Mouse (Mus musculus) heart, embryonic 11.5 days (tissue): ENCODE data around the gene Gm17949. TPM values are rescaled to one million over a fixed set of nuclear protein-coding genes. Genes with fewer than 3 reads are reported as not detected.

Source experiments
- ATAC-seq: fragments of 200-750 bp; cut with Nextera tagmentation; replicated peaks from 2 replicates; pipeline ENCODE4 v1.8.0; 2017; ENCODE audit warnings: moderate library complexity; ENCODE audit not compliant: insufficient number of reproducible peaks, low FRiP score, low TSS enrichment
- H3K27ac ChIP-seq: fragments of 300-500 bp; sonication (generic); 2 replicates; pipeline ENCODE4 v1.5.1; 2014; ENCODE audit warnings: mild to moderate bottlenecking, low read depth, low read length
- H3K27me3 ChIP-seq: fragments of 300-500 bp; sonication (generic); 2 replicates; pipeline ENCODE4 v1.6.1; 2014; ENCODE audit warnings: mild to moderate bottlenecking, low read length, mixed read lengths; ENCODE audit not compliant: control insufficient read depth, insufficient read depth
- H3K36me3 ChIP-seq: fragments of 300-500 bp; sonication (generic); 2 replicates; pipeline ENCODE4 v1.6.1; 2014; ENCODE audit warnings: mild to moderate bottlenecking, low read length, moderate library complexity, mixed read lengths; ENCODE audit not compliant: control insufficient read depth, insufficient read depth
- H3K4me1 ChIP-seq: fragments of 300-500 bp; sonication (generic); 2 replicates; pipeline ENCODE4 v1.6.1; 2014; ENCODE audit warnings: low read length; ENCODE audit not compliant: control insufficient read depth, insufficient read depth
- H3K4me2 ChIP-seq: fragments of 300-500 bp; sonication (generic); 2 replicates; pipeline ENCODE4 v1.6.1; 2014; ENCODE audit warnings: mild to moderate bottlenecking, moderate library complexity
- H3K4me3 ChIP-seq: fragments of 300-500 bp; sonication (generic); 2 replicates; pipeline ENCODE4 v1.5.1; 2014; ENCODE audit warnings: low read depth, low read length
- H3K9ac ChIP-seq: fragments of 300-500 bp; sonication (generic); 2 replicates; pipeline ENCODE4 v1.6.1; 2014; ENCODE audit warnings: mild to moderate bottlenecking, low read depth, low read length, moderate library complexity
- H3K9me3 ChIP-seq: fragments of 300-500 bp; sonication (generic); replicated peaks from 2 replicates; pipeline ENCODE4 v1.6.1; 2016; ENCODE audit warnings: low read length; ENCODE audit not compliant: control insufficient read depth
- WGBS: fragments of 180-500 bp; shearing (Covaris S2); extraction: QIAGEN DNeasy Blood & Tissue Kit; methylation state at CpG from one replicate; pipeline ENCODE4 v1.1.7; 2014; ENCODE audit not compliant: insufficient replicate concordance; 5-methylcytosine and 5-hydroxymethylcytosine counted together
- polyA plus RNA-seq: library from polyadenylated mRNA; unstranded; fragments of >200 nt; fragmentation: Nextera tagmentation; extraction: Ambion mirVana; gene quantifications from 2 replicates; pipeline ENCODE4 v1.2.1, GENCODE M21; 2014

The Gm17949 gene
- polyA plus RNA-seq, 1 experiment from 2014 or later = 0.17 TPM

- Histone ChIP-seq H3K4me1 (peaks cover 25% of the 10 kb centered on the region), H3K9ac (no peak overlapping the region), H3K4me2 (no peak overlapping the region), H3K27ac (no peak overlapping the region), H3K9me3 (no peaks in the 10 kb centered on the region), H3K4me3 (no peak overlapping the region), H3K36me3 (peaks cover 19% of the 10 kb centered on the region), H3K27me3 (no peaks in the 10 kb centered on the region)
- WGBS = 90% methylated on average over 9 of the region's 9 CpGs
- ATAC-seq = no peak
Measured at GRCm38 (mm10) chr17:56999414-56999813, 11.9 kb upstream of the Gm17949 start.

GRCm38 (mm10) chr17:56999968-57000609, 11.2 kb upstream of the Gm17949 start, which contains the start of gene Pspn:
Gene Pspn, minus strand, starts transcription at chr17:57000018.
- WGBS = 89% methylated on average over 9 of the region's 9 CpGs
- Histone ChIP-seq H3K27me3 (no peaks in the 10 kb centered on the region), H3K9me3 (no peaks in the 10 kb centered on the region), H3K36me3 (peaks cover 22% of the 10 kb centered on the region), H3K4me2 (no peak within 1 kb of the TSS), H3K27ac (peak within 1 kb of the TSS; percentile 70; the same call in 1 of the 2 replicates), H3K4me1 (peaks cover 25% of the 10 kb centered on the region), H3K4me3 (no peak within 1 kb of the TSS), H3K9ac (peak within 1 kb of the TSS; percentile 16; the same call in 1 of the 2 replicates)
- no peak for ATAC-seq

GRCm38 (mm10) chr17:57001228-57001627, 10.0 kb upstream of the Gm17949 start:
- H3K36me3 ChIP-seq = peaks cover 21% of the 10 kb centered on the region
- H3K27me3 ChIP-seq = no peaks in the 10 kb centered on the region
- no peak for ATAC-seq
- peak overlapping the region; percentile 16; the same call in 1 of the 2 replicates for H3K9ac ChIP-seq
- H3K9me3 ChIP-seq = no peaks in the 10 kb centered on the region
- 18% methylated on average over 8 of the region's 8 CpGs for WGBS
- H3K4me3 ChIP-seq = no peak overlapping the region
- peaks cover 25% of the 10 kb centered on the region for H3K4me1 ChIP-seq
- H3K4me2 ChIP-seq = peak overlapping the region; percentile 42
- peak overlapping the region; percentile 70 for H3K27ac ChIP-seq

GRCm38 (mm10) chr17:57003994-57004393, 7.3 kb upstream of the Gm17949 start:
- WGBS = 71% methylated on average over 7 of the region's 7 CpGs
- no peak overlapping the region for H3K4me3 ChIP-seq

GRCm38 (mm10) chr17:57007137-57007905, 3.9 kb upstream of the Gm17949 start:
- Histone ChIP-seq H3K4me3 (no peak overlapping the region), H3K27me3 (no peaks in the 10 kb centered on the region), H3K9me3 (no peaks in the 10 kb centered on the region), H3K9ac (no peak overlapping the region), H3K36me3 (peaks cover 19% of the 10 kb centered on the region), H3K27ac (no peak overlapping the region), H3K4me2 (no peak overlapping the region), H3K4me1 (peaks cover 7% of the 10 kb centered on the region; the same call in 1 of the 2 replicates)
- 90% methylated on average over 13 of the region's 13 CpGs for WGBS
- ATAC-seq = no peak

More at GRCm38 (mm10) chr17:57003994-57004393, 7.3 kb upstream of the Gm17949 start:
- Histone ChIP-seq H3K4me2 (no peak overlapping the region), H3K9ac (no peak overlapping the region), H3K36me3 (peaks cover 21% of the 10 kb centered on the region), H3K27ac (no peak overlapping the region), H3K4me1 (peaks cover 17% of the 10 kb centered on the region), H3K27me3 (no peaks in the 10 kb centered on the region), H3K9me3 (no peaks in the 10 kb centered on the region)
- no peak for ATAC-seq

GRCm38 (mm10) chr17:57010911-57011235, 396 bp upstream of the Gm17949 start:
- under 1% methylated on average over 19 of the region's 19 CpGs for WGBS

GRCm38 (mm10) chr17:57012245-57012795, 1.1 kb downstream of the Gm17949 start:
- peak overlapping the region; percentile 84 for H3K9ac ChIP-seq
- WGBS = 70% methylated on average over 13 of the region's 13 CpGs
- peak overlapping the region; percentile 24 for H3K27ac ChIP-seq
- ATAC-seq = no peak
- peak overlapping the region; percentile 95 for H3K4me2 ChIP-seq
- H3K27me3 ChIP-seq = no peaks in the 10 kb centered on the region
- peaks cover 5% of the 10 kb centered on the region; the same call in 1 of the 2 replicates for H3K4me1 ChIP-seq
- H3K4me3 ChIP-seq = peak overlapping the region; percentile 84
- H3K9me3 ChIP-seq = no peaks in the 10 kb centered on the region
- 0 out of 2 replicates have a peak, but pooled peaks cover 2% of the 10 kb centered on the region for H3K36me3 ChIP-seq

More at GRCm38 (mm10) chr17:57010911-57011235, 396 bp upstream of the Gm17949 start:
- peak; percentile 25 for ATAC-seq
- Histone ChIP-seq H3K27me3 (no peaks in the 10 kb centered on the region), H3K9ac (peak overlapping the region; percentile 88), H3K4me3 (peak overlapping the region; percentile 84), H3K36me3 (peaks cover 2% of the 10 kb centered on the region; the same call in 1 of the 2 replicates), H3K4me1 (peaks cover 5% of the 10 kb centered on the region; the same call in 1 of the 2 replicates), H3K4me2 (peak overlapping the region; percentile 95), H3K27ac (peak overlapping the region; percentile 69), H3K9me3 (no peaks in the 10 kb centered on the region)

- no peak for ATAC-seq
- H3K27me3 ChIP-seq = no peaks in the 10 kb centered on the region
- no peaks in the 10 kb centered on the region for H3K4me1 ChIP-seq
- H3K4me3 ChIP-seq = no peak overlapping the region
- no peak overlapping the region for H3K27ac ChIP-seq
- H3K4me2 ChIP-seq = no peak overlapping the region
- H3K36me3 ChIP-seq = peaks cover 35% of the 10 kb centered on the region
- H3K9me3 ChIP-seq = no peaks in the 10 kb centered on the region
- 70% methylated on average over 2 of the region's 2 CpGs for WGBS
- H3K9ac ChIP-seq = no peak overlapping the region
Measured at GRCm38 (mm10) chr17:57019693-57020092, 8.4 kb downstream of the Gm17949 start.
